Mouse (Mus musculus): ENCODE measurements around the gene Snx9.

DNA sequence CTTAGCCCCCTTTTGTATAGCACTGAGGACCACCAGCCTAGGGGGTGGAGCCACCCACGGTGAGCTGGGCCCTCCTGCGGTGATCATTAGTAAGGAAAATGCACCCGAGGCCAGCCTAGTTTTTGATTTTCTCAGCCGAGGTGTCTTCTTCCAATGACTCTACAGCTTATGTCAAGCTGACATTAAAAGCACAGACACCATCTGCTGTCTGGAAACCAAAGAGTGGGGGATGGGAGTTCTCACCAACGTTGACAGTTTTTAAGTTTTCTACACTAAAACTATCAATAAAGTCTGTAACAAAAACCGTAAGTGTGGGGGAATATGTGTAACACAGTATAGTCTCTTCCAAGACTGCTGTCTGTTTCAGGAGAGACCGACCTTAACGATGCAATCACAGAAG, 83.1 kb downstream of the Snx9 start:
- TF ChIP-seq CTCF (IDR thresholded peaks at IDR 0.05; ENCODE audit: low read depth), result no peak
- TF ChIP-seq EP300 (IDR thresholded peaks at IDR 0.05; ENCODE audit: low read depth), result no peak

Measured in liver, embryonic 14.5 days (tissue).